Mouse (Mus musculus) kidney, adult 18-20 months (tissue): ENCODE data around the gene Cnpy2.
"Not testable (repeated sequence)": the region's sequence is repeated elsewhere in the genome, so short reads cannot be mapped to it uniquely, and the experiment has no call there.

Experiments
- DNase-seq: peaks from one replicate; pipeline ENCODE4 v3.0.0; 2021

Cnpy2 gene

GRCm38 (mm10) chr10:128322141-128323108 lies at the start of gene Cnpy2:
Gene Cnpy2, plus strand, starts transcription at chr10:128322459.
- DNase-seq = peak; percentile 91

- not testable (repeated sequence) for DNase-seq
These were observed 49.3 kb upstream of the Cnpy2 start for GRCm38 (mm10) chr10:128272819-128273439.

GRCm38 (mm10) chr10:128275374-128275773 lies 46.9 kb upstream of the Cnpy2 start:
- not testable (repeated sequence) for DNase-seq

- DNase-seq = no peak
These were observed 44.1 kb upstream of the Cnpy2 start for GRCm38 (mm10) chr10:128278158-128278557.

- DNase-seq = peak; percentile 23
These were observed 41.3 kb upstream of the Cnpy2 start for GRCm38 (mm10) chr10:128280943-128281342.

GRCm38 (mm10) chr10:128281682-128282081 lies 40.6 kb upstream of the Cnpy2 start:
- no peak for DNase-seq

GRCm38 (mm10) chr10:128282886-128283450 lies 39.3 kb upstream of the Cnpy2 start:
- DNase-seq = peak; percentile 14

GRCm38 (mm10) chr10:128283604-128284579 lies 38.4 kb upstream of the Cnpy2 start:
- DNase-seq = peak; percentile 81

GRCm38 (mm10) chr10:128290594-128290993 lies 31.7 kb upstream of the Cnpy2 start:
- not testable (repeated sequence) for DNase-seq

- no peak for DNase-seq
These were observed 25.7 kb upstream of the Cnpy2 start for GRCm38 (mm10) chr10:128296370-128297090.

GRCm38 (mm10) chr10:128297221-128297620 lies 25.0 kb upstream of the Cnpy2 start:
- no peak for DNase-seq

GRCm38 (mm10) chr10:128297622-128298021 lies 24.6 kb upstream of the Cnpy2 start:
- DNase-seq = no peak

- DNase-seq = no peak
These were observed 24.0 kb upstream of the Cnpy2 start for GRCm38 (mm10) chr10:128298243-128298642.

- DNase-seq = no peak
These were observed 23.5 kb upstream of the Cnpy2 start, which contains the start of gene Il23a for GRCm38 (mm10) chr10:128298702-128299171. Gene Il23a, minus strand, starts transcription at chr10:128298752.

GRCm38 (mm10) chr10:128302357-128302756 lies 19.9 kb upstream of the Cnpy2 start:
- no peak for DNase-seq

GRCm38 (mm10) chr10:128302785-128303125 lies 19.5 kb upstream of the Cnpy2 start:
- no peak for DNase-seq

- DNase-seq = peak; percentile 100
These were observed 18.9 kb upstream of the Cnpy2 start, which contains the start of gene Pan2 for GRCm38 (mm10) chr10:128303126-128304021. Gene Pan2, plus strand, starts transcription at chr10:128303335.

- no peak for DNase-seq
These were observed 12.6 kb upstream of the Cnpy2 start for GRCm38 (mm10) chr10:128309654-128310053.

GRCm38 (mm10) chr10:128310177-128310576 lies 12.1 kb upstream of the Cnpy2 start:
- DNase-seq = peak; percentile 28

- no peak for DNase-seq
These were observed 11.4 kb upstream of the Cnpy2 start for GRCm38 (mm10) chr10:128310902-128311301.
